Mouse (Mus musculus) monocyte, adult 5-6 weeks (primary cell): ENCODE results near the gene Gm20854. TPM values are rescaled to one million over a fixed set of nuclear protein-coding genes. Genes with fewer than 3 reads are reported as not detected.
"Not testable (repeated sequence)": the region's sequence is repeated elsewhere in the genome, so short reads cannot be mapped to it uniquely, and the experiment has no call there.

ENCODE experiments used
- ATAC-seq: fragments of 153-309, 156-312 bp; replicated peaks from 2 replicates; pipeline ENCODE4 v1.8.0; 2017; ENCODE audit warnings: mild to moderate bottlenecking; ENCODE audit not compliant: low TSS enrichment, insufficient number of reproducible peaks, severe bottlenecking, poor library complexity, low FRiP score
- total RNA-seq: library from RNA; stranded (forward); fragments of 200-1000, 200-491, 200-594 nt; gene quantifications from 3 replicates; pipeline ENCODE4 v1.2.3, GENCODE M21; 2017

The Gm20854 gene
- total RNA-seq, result not detected in 3 replicates

DNA sequence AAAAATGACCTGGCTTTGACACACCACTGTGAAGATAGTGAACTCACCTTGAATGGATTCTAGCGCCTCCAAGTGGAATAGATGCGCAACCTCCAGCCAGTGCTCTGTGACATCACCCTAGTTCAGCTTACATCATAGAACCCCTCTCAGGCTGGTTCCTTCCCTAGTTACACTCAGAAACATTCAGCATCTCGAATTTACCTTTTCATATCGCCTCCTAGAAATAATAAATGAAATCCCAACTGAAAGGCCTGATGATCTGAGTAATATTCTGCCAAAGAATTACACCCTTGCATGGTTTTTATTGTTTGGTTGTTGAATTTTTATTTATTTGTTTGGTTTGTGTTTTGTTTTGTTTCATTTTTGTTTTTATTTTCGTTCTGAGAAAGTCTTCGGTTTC is at the start of gene Gm20854:
Gene Gm20854, minus strand, starts transcription at position 101 of the 400 bp plus-strand sequence.
- ATAC-seq, result not testable (repeated sequence)
